Comparison of ENCODE assay signal across 9 mouse cellular contexts in the genomic region with DNA sequence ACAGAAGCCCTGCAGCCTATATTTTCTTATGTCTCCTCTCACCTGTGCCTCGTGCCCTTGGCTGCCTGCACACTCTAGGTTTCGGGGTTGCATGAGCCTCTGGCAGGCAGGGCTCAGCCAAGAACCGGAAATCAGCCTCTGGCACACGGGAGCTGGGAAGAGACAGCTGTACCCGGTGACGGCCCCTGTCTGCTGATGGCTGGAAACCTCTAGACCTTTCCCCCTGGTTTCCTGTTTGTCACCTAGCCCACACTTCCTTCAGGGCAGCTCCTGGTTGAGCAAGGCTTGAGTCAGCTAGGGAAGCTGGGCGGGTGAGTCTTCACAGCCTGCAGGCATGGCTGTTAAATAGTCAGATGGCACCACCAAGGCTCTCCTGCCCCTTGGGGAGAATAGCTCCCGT. TPM values are rescaled to one million over a fixed set of nuclear protein-coding genes. Genes with fewer than 3 reads are reported as not detected.
DNase-seq lines count a peak whose midpoint lies in the region; ATAC-seq and TF ChIP-seq lines count a peak whose summit lies in the region.
"Had no signal": no experiment of that assay in that cellular context is flagged by ENCODE, and none has a peak within 500 bp of the region (broad histone marks: within the 10 kb centered on the region; RNA-seq: fewer than 3 reads in every experiment).

No protein-coding gene starts in this region.

- 18% methylated on average over 8 of the region's 8 CpGs for WGBS in lung, embryonic 14.5 days

- peak overlapping the region; percentile 66; the same call in 1 of the 2 replicates for H3K27ac ChIP-seq in lung, embryonic 14.5 days (ENCODE audit: low read depth)

- intact Hi-C loops in heart, postnatal 36 days (cut with DNase I), result no loop called here

- peak; percentile 58 for DNase-seq in adrenal gland, adult 2 months
- no peak for DNase-seq in adrenal gland, postnatal 4 days (ENCODE audit: low spot score in 2 of 2)
- DNase-seq in CD4-positive, CD25-positive, alpha-beta regulatory T cell, adult 2 months (ENCODE audit: low read depth, low spot score), result peak; percentile 59
- peak; percentile 37 to 44 for DNase-seq in heart, postnatal 36 days
- DNase-seq in lung, embryonic 14.5 days, result peak; percentile 56
- DNase-seq in thymus, postnatal 36 days, result peak; percentile 46 to 63
- DNase-seq in yolk sac, embryonic 10.5 days (ENCODE audit: low spot score), result no peak
- no peak for DNase-seq in layer of hippocampus, postnatal 14 days (ENCODE audit: low spot score in 2 of 2)

- ATAC-seq in lung, embryonic 14.5 days (ENCODE audit: insufficient read depth), result no peak

- H3K9me3 ChIP-seq in lung, embryonic 14.5 days (ENCODE audit: low read depth, low read length), result no peaks in the 10 kb centered on the region

- TF ChIP-seq CTCF in lung, embryonic 14.5 days (IDR thresholded peaks at IDR 0.05; ENCODE audit: low read depth), result no peak

- H3K4me2 ChIP-seq in lung, embryonic 14.5 days, result peak overlapping the region; percentile 37; the same call in 1 of the 2 replicates

- peaks cover 63% of the 10 kb centered on the region for H3K4me1 ChIP-seq in lung, embryonic 14.5 days (ENCODE audit: insufficient read depth)

- H3K9ac ChIP-seq in lung, embryonic 14.5 days, result peak overlapping the region; percentile 6; the same call in 1 of the 2 replicates

- H3K27me3 ChIP-seq in lung, embryonic 14.5 days (ENCODE audit: insufficient read depth, low read length), result no peaks in the 10 kb centered on the region

- H3K4me3 ChIP-seq in lung, embryonic 14.5 days (ENCODE audit: low read depth, low read length), result no peak overlapping the region
- H3K4me3 ChIP-seq: erythroblast, embryonic 14.5 days had no signal

- no peaks in the 10 kb centered on the region for H3K36me3 ChIP-seq in lung, embryonic 14.5 days (ENCODE audit: insufficient read depth)

RNA-seq across cellular contexts. Expression of gene Rplp0, which starts 24.4 kb away (rescaled TPM):
- 100 to 1,000 TPM; 758 to 884 TPM for total RNA-seq in adrenal gland, adult 2 months (2021)
- polyA plus RNA-seq in adrenal gland, adult 2 months (2012; rRNA removed), result 1,163 and 1,198 TPM in 2 replicates
- 1,000 to 10,000 TPM; 1,094 to 1,122 TPM for total RNA-seq in adrenal gland, postnatal 4 days (2021)
- total RNA-seq in heart, postnatal 36 days (2021), result 100 to 1,000 TPM; 650 to 668 TPM
- 1,859 and 1,954 TPM in 2 replicates for polyA plus RNA-seq in lung, embryonic 14.5 days (2014; fragmentation: Nextera tagmentation; extraction: Ambion mirVana)
- total RNA-seq in layer of hippocampus, postnatal 14 days (2021), result 100 to 1,000 TPM; 347 to 378 TPM

RNA-seq across cellular contexts. Expression of gene Pxn, which starts 28.4 kb away (rescaled TPM):
- 10 to 100 TPM; 39.4 to 47.2 TPM for total RNA-seq in adrenal gland, adult 2 months (2021)
- polyA plus RNA-seq in adrenal gland, adult 2 months (2012; rRNA removed), result 66.9 and 67.5 TPM in 2 replicates
- 10 to 100 TPM; 77.6 to 82.4 TPM for total RNA-seq in adrenal gland, postnatal 4 days (2021)
- 10 to 100 TPM; 36.2 to 37.9 TPM for total RNA-seq in heart, postnatal 36 days (2021)
- 22.3 and 25.2 TPM in 2 replicates for polyA plus RNA-seq in lung, embryonic 14.5 days (2014; fragmentation: Nextera tagmentation; extraction: Ambion mirVana)
- total RNA-seq in layer of hippocampus, postnatal 14 days (2021), result 10 to 100 TPM; 33.1 to 38.7 TPM

RNA-seq across cellular contexts. Expression of gene Gcn1l1, which starts 30.2 kb away (rescaled TPM):
- 10 to 100 TPM; 48.6 to 51.1 TPM for total RNA-seq in adrenal gland, adult 2 months (2021)
- polyA plus RNA-seq in adrenal gland, adult 2 months (2012; rRNA removed), result 41.2 and 49.4 TPM in 2 replicates
- total RNA-seq in adrenal gland, postnatal 4 days (2021), result 10 to 100 TPM; 83.5 to 87.5 TPM
- 10 to 100 TPM; 43.1 to 49.5 TPM for total RNA-seq in heart, postnatal 36 days (2021)
- polyA plus RNA-seq in lung, embryonic 14.5 days (2014; fragmentation: Nextera tagmentation; extraction: Ambion mirVana), result 52.9 and 58.8 TPM in 2 replicates
- 10 to 100 TPM; 69.1 to 71.5 TPM for total RNA-seq in layer of hippocampus, postnatal 14 days (2021)

RNA-seq across cellular contexts. Expression of gene Sirt4, which starts 50.3 kb away (rescaled TPM):
- 10 to 100 TPM; 15.1 to 28.0 TPM for total RNA-seq in adrenal gland, adult 2 months (2021)
- 47.4 and 61.7 TPM in 2 replicates for polyA plus RNA-seq in adrenal gland, adult 2 months (2012; rRNA removed)
- 10 to 100 TPM; 29.9 to 31.3 TPM for total RNA-seq in adrenal gland, postnatal 4 days (2021)
- 10 to 100 TPM; 17.9 to 18.1 TPM for total RNA-seq in heart, postnatal 36 days (2021)
- polyA plus RNA-seq in lung, embryonic 14.5 days (2014; fragmentation: Nextera tagmentation; extraction: Ambion mirVana), result 22.8 and 23.9 TPM in 2 replicates
- 10 to 100 TPM; 25.8 to 28.3 TPM for total RNA-seq in layer of hippocampus, postnatal 14 days (2021)

Comparison
In these comparisons a context has a peak if more than half of its experiments do, and no peak if none do; other contexts are left out.
1. DNase-seq: peak in adrenal gland, adult 2 months (single experiment), CD4-positive, CD25-positive, alpha-beta regulatory T cell, adult 2 months (single experiment), heart, postnatal 36 days (2 of 2), lung, embryonic 14.5 days (single experiment) and thymus, postnatal 36 days (2 of 2); none in adrenal gland, postnatal 4 days (0 of 2), yolk sac, embryonic 10.5 days (single experiment) and layer of hippocampus, postnatal 14 days (0 of 2).